In genomic region chr9:107658096-107658495, GRCm38 (mm10) we compare ENCODE assay signal across 23 mouse cellular contexts. TPM values are rescaled to one million over a fixed set of nuclear protein-coding genes. Genes with fewer than 3 reads are reported as not detected.
DNase-seq lines count a peak whose midpoint lies in the region; ATAC-seq and TF ChIP-seq lines count a peak whose summit lies in the region.
"Had no signal": no experiment of that assay in that cellular context is flagged by ENCODE, and none has a peak within 500 bp of the region (broad histone marks: within the 10 kb centered on the region; RNA-seq: fewer than 3 reads in every experiment).

No protein-coding gene starts in this region.

- peaks cover 4% of the 10 kb centered on the region; the same call in 1 of the 2 replicates for H3K79me2 ChIP-seq in liver, adult 2 months (ENCODE audit: control insufficient read depth, insufficient read depth, low read length)

- TF ChIP-seq CTCF in liver, adult 2 months (IDR thresholded peaks at IDR 0.05; ENCODE audit: low read depth, low read length), result no peak

- WGBS in hindbrain, embryonic 10.5 days, result 87% methylated on average over 6 of the region's 6 CpGs
- 87% methylated on average over 6 of the region's 6 CpGs for WGBS in hindbrain, embryonic 12.5 days
- WGBS in liver, adult 2 months, result 51% methylated on average over 6 of the region's 6 CpGs
- 63% methylated on average over 6 of the region's 6 CpGs for WGBS in liver, embryonic 12.5 days (ENCODE audit: insufficient replicate concordance)

- H3K27me3 ChIP-seq in hindbrain, embryonic 10.5 days (ENCODE audit: insufficient read depth, poor library complexity, severe bottlenecking), result no peaks in the 10 kb centered on the region
- H3K27me3 ChIP-seq in hindbrain, embryonic 12.5 days, result no peaks in the 10 kb centered on the region
- no peaks in the 10 kb centered on the region for H3K27me3 ChIP-seq in liver, adult 2 months (ENCODE audit: control insufficient read depth, insufficient read depth, low read length)
- H3K27me3 ChIP-seq in liver, embryonic 12.5 days (replicated peaks), result peaks cover 64% of the 10 kb centered on the region
- H3K27me3 ChIP-seq: Patski had no signal

- no peak overlapping the region for H3K4me2 ChIP-seq in hindbrain, embryonic 12.5 days (replicated peaks)
- no peak overlapping the region for H3K4me2 ChIP-seq in liver, embryonic 12.5 days

- no peak overlapping the region for H3K4me3 ChIP-seq in hindbrain, embryonic 10.5 days
- H3K4me3 ChIP-seq in hindbrain, embryonic 12.5 days, result no peak overlapping the region
- H3K4me3 ChIP-seq in liver, adult 2 months (ENCODE audit: insufficient read depth, low read depth, low read length), result no peak overlapping the region
- no peak overlapping the region for H3K4me3 ChIP-seq in liver, embryonic 12.5 days

- DNase-seq in hindbrain, embryonic 10.5 days (ENCODE audit: low spot score), result no peak
- peak; percentile 24 for DNase-seq in liver, adult 2 months (ENCODE audit: extremely low read depth, low read depth, low spot score)
- DNase-seq in ovary, adult 18-20 months (ENCODE audit: low spot score), result peak; percentile 67
- no peak for DNase-seq in ovary, postnatal 14 days (ENCODE audit: low spot score)
- peak; percentile 73 for DNase-seq in ovary, postnatal 36 days (ENCODE audit: low spot score)
- DNase-seq in ovary, postnatal 10 days (ENCODE audit: low spot score), result no peak
- DNase-seq: adrenal gland, adult 2 months; adrenal gland, adult 8-10 months; adrenal gland, postnatal 10 days; adrenal gland, postnatal 14 days; adrenal gland, postnatal 25 days; adrenal gland, postnatal 36 days; B cell, adult 2 months; cerebellum, adult 11 months; cerebellum, adult 11-12 months had no signal

- no peaks in the 10 kb centered on the region for H3K9me3 ChIP-seq in hindbrain, embryonic 10.5 days
- no peaks in the 10 kb centered on the region for H3K9me3 ChIP-seq in hindbrain, embryonic 12.5 days (replicated peaks)
- no peaks in the 10 kb centered on the region for H3K9me3 ChIP-seq in liver, embryonic 12.5 days (replicated peaks)
- H3K9me3 ChIP-seq: G1E had no signal

- peak overlapping the region; percentile 26; the same call in 1 of the 2 replicates for H3K27ac ChIP-seq in hindbrain, embryonic 10.5 days
- H3K27ac ChIP-seq in hindbrain, embryonic 12.5 days, result no peak overlapping the region
- H3K27ac ChIP-seq in liver, adult 2 months (replicated peaks; ENCODE audit: insufficient read depth, low read depth, low read length), result peak overlapping the region; percentile 16
- H3K27ac ChIP-seq in liver, embryonic 12.5 days, result no peak overlapping the region

- ATAC-seq in hindbrain, embryonic 12.5 days (ENCODE audit: low FRiP score), result no peak
- no peak for ATAC-seq in liver, embryonic 12.5 days
- ATAC-seq: activated CD4-positive, CD25-positive, alpha-beta regulatory T cell, adult 4 months; CD4-positive, CD25-positive, alpha-beta regulatory T cell, adult 4 months; Patski had no signal

- H3K4me1 ChIP-seq in hindbrain, embryonic 10.5 days (replicated peaks), result peaks cover 48% of the 10 kb centered on the region
- 0 out of 2 replicates have a peak, but pooled peaks cover 9% of the 10 kb centered on the region for H3K4me1 ChIP-seq in hindbrain, embryonic 12.5 days
- H3K4me1 ChIP-seq in liver, adult 2 months (ENCODE audit: control insufficient read depth, insufficient read depth, low read length), result peaks cover 55% of the 10 kb centered on the region
- no peaks in the 10 kb centered on the region for H3K4me1 ChIP-seq in liver, embryonic 12.5 days

- TF ChIP-seq POLR2A in liver, adult 2 months (IDR thresholded peaks at IDR 0.05; ENCODE audit: extremely low read depth, insufficient read depth, low read length), result no peak

- H3K36me3 ChIP-seq in hindbrain, embryonic 10.5 days, result no peaks in the 10 kb centered on the region
- no peaks in the 10 kb centered on the region for H3K36me3 ChIP-seq in hindbrain, embryonic 12.5 days
- peaks cover 45% of the 10 kb centered on the region for H3K36me3 ChIP-seq in liver, adult 2 months (ENCODE audit: control insufficient read depth, insufficient read depth, low read length)
- no peaks in the 10 kb centered on the region for H3K36me3 ChIP-seq in liver, embryonic 12.5 days
- H3K36me3 ChIP-seq: G1E had no signal

- H3K9ac ChIP-seq in hindbrain, embryonic 12.5 days, result no peak overlapping the region
- 0 out of 2 replicates have a peak overlapping the region, but pooled peaks have one; percentile 35 for H3K9ac ChIP-seq in liver, adult 2 months (ENCODE audit: low read depth, low read length)
- H3K9ac ChIP-seq in liver, embryonic 12.5 days, result no peak overlapping the region

RNA-seq across cellular contexts. Expression of gene Slc38a3, which starts 11.2 kb away (rescaled TPM):
- 6.4 and 7.2 TPM in 2 replicates for polyA plus RNA-seq in hindbrain, embryonic 10.5 days (2016; fragmentation: Nextera tagmentation; extraction: Ambion mirVana)
- 12.5 and 12.9 TPM in 2 replicates for polyA plus RNA-seq in hindbrain, embryonic 12.5 days (2016; fragmentation: Nextera tagmentation; extraction: Ambion mirVana)
- total RNA-seq in liver, adult 2 months (2014; rRNA removed), result 982 and 1,378 TPM in 2 replicates
- 3,567 and 4,585 TPM in 2 replicates for polyA plus RNA-seq in liver, adult 2 months (2012; rRNA removed)
- polyA plus RNA-seq in liver, embryonic 12.5 days (2016; fragmentation: Nextera tagmentation; extraction: Ambion mirVana), result 2.8 and 3.3 TPM in 2 replicates
- total RNA-seq: MEL had no signal
- polyA plus RNA-seq: activated CD4-positive, CD25-positive, alpha-beta regulatory T cell, adult 4 months; CD4-positive, CD25-positive, alpha-beta regulatory T cell, adult 4 months; G1E had no signal

RNA-seq across cellular contexts. Expression of gene Gnat1, which starts 21.4 kb away (rescaled TPM):
- 2.6 and 3.1 TPM in 2 replicates for polyA plus RNA-seq in hindbrain, embryonic 10.5 days (2016; fragmentation: Nextera tagmentation; extraction: Ambion mirVana)
- polyA plus RNA-seq in hindbrain, embryonic 12.5 days (2016; fragmentation: Nextera tagmentation; extraction: Ambion mirVana), result 1.4 and 2.6 TPM in 2 replicates
- 3.2 and 6.3 TPM in 2 replicates for total RNA-seq in liver, adult 2 months (2014; rRNA removed)
- polyA plus RNA-seq in liver, adult 2 months (2012; rRNA removed), result 5.5 and 7.1 TPM in 2 replicates
- 1.9 and 2.4 TPM in 2 replicates for polyA plus RNA-seq in liver, embryonic 12.5 days (2016; fragmentation: Nextera tagmentation; extraction: Ambion mirVana)
- total RNA-seq: adrenal gland, postnatal 25 days; adrenal gland, postnatal 36 days; CH12.LX had no signal
- polyA plus RNA-seq: G1E had no signal

RNA-seq across cellular contexts. Expression of gene Gnai2, which starts 22.9 kb away (rescaled TPM):
- polyA plus RNA-seq in hindbrain, embryonic 10.5 days (2016; fragmentation: Nextera tagmentation; extraction: Ambion mirVana), result 554 and 640 TPM in 2 replicates
- polyA plus RNA-seq in hindbrain, embryonic 12.5 days (2016; fragmentation: Nextera tagmentation; extraction: Ambion mirVana), result 516 and 531 TPM in 2 replicates
- total RNA-seq in liver, adult 2 months (2014; rRNA removed), result 31.6 and 44.8 TPM in 2 replicates
- 117 and 122 TPM in 2 replicates for polyA plus RNA-seq in liver, adult 2 months (2012; rRNA removed)
- 206 and 210 TPM in 2 replicates for polyA plus RNA-seq in liver, embryonic 12.5 days (2016; fragmentation: Nextera tagmentation; extraction: Ambion mirVana)

RNA-seq across cellular contexts. Expression of gene Sema3b, which starts 49.1 kb away (rescaled TPM):
- 3.9 and 5.2 TPM in 2 replicates for polyA plus RNA-seq in hindbrain, embryonic 10.5 days (2016; fragmentation: Nextera tagmentation; extraction: Ambion mirVana)
- 5.1 TPM in 2 replicates for polyA plus RNA-seq in hindbrain, embryonic 12.5 days (2016; fragmentation: Nextera tagmentation; extraction: Ambion mirVana)
- 0.13 and 0.37 TPM in 2 replicates for total RNA-seq in liver, adult 2 months (2014; rRNA removed)
- polyA plus RNA-seq in liver, adult 2 months (2012; rRNA removed), result 0.68 and 0.83 TPM in 2 replicates
- 0.35 and 0.52 TPM in 2 replicates for polyA plus RNA-seq in liver, embryonic 12.5 days (2016; fragmentation: Nextera tagmentation; extraction: Ambion mirVana)
- polyA plus RNA-seq: activated CD4-positive, CD25-positive, alpha-beta regulatory T cell, adult 4 months; CD4-positive, CD25-positive, alpha-beta regulatory T cell, adult 4 months; G1E had no signal

RNA-seq across cellular contexts. Expression of gene Sema3f, which starts 52.2 kb away (rescaled TPM):
- polyA plus RNA-seq in hindbrain, embryonic 10.5 days (2016; fragmentation: Nextera tagmentation; extraction: Ambion mirVana), result 14.5 and 16.4 TPM in 2 replicates
- polyA plus RNA-seq in hindbrain, embryonic 12.5 days (2016; fragmentation: Nextera tagmentation; extraction: Ambion mirVana), result 26.8 and 28.3 TPM in 2 replicates
- 3.5 and 4.6 TPM in 2 replicates for total RNA-seq in liver, adult 2 months (2014; rRNA removed)
- polyA plus RNA-seq in liver, adult 2 months (2012; rRNA removed), result 6.7 and 8.9 TPM in 2 replicates
- polyA plus RNA-seq in liver, embryonic 12.5 days (2016; fragmentation: Nextera tagmentation; extraction: Ambion mirVana), result 3.9 and 4.2 TPM in 2 replicates
- total RNA-seq: MEL had no signal
- polyA plus RNA-seq: activated CD4-positive, CD25-positive, alpha-beta regulatory T cell, adult 4 months; CD4-positive, CD25-positive, alpha-beta regulatory T cell, adult 4 months had no signal

Comparison
In these comparisons a context has a peak if more than half of its experiments do, and no peak if none do; other contexts are left out.
1. DNase-seq: peak in liver, adult 2 months (single experiment), ovary, adult 18-20 months (single experiment) and ovary, postnatal 36 days (single experiment); none in hindbrain, embryonic 10.5 days (single experiment), ovary, postnatal 14 days (single experiment) and ovary, postnatal 10 days (single experiment).
2. H3K27ac ChIP-seq: peak in hindbrain, embryonic 10.5 days (single experiment) and liver, adult 2 months (single experiment); none in hindbrain, embryonic 12.5 days (single experiment) and liver, embryonic 12.5 days (single experiment).
3. RNA of gene Slc38a3, which starts 11.2 kb away (polyA plus RNA-seq): 3,567 to 4,585 TPM in liver, adult 2 months; 12.5 to 12.9 TPM in hindbrain, embryonic 12.5 days, 6.4 to 7.2 TPM in hindbrain, embryonic 10.5 days and 2.8 to 3.3 TPM in liver, embryonic 12.5 days; every median in the first group is over 100 times any median in the second.